Mouse (Mus musculus) T-cell, adult 2 months (primary cell): ENCODE data around the gene Shbg.
"Not testable (repeated sequence)": the region's sequence is repeated elsewhere in the genome, so short reads cannot be mapped to it uniquely, and the experiment has no call there.

ENCODE experiments used
- DNase-seq: peaks from one replicate; pipeline ENCODE4 v3.0.0; 2022; ENCODE audit warnings: low spot score

Gene Shbg

GRCm38 (mm10) chr11:69632284-69633089, 14.8 kb upstream of the Shbg start, which contains the start of gene Fxr2:
Fxr2 (plus strand) TSS chr11:69632990.
- DNase-seq: peak; percentile 99

- peak; percentile 28 for DNase-seq
Observed at GRCm38 (mm10) chr11:69629802-69630201, 12.1 kb upstream of the Shbg start.

- DNase-seq: peak; percentile 72
Observed at GRCm38 (mm10) chr11:69628286-69628685, 10.6 kb upstream of the Shbg start.

- DNase-seq: not testable (repeated sequence)
Observed at GRCm38 (mm10) chr11:69624339-69624738, 6.6 kb upstream of the Shbg start.

- no peak for DNase-seq
Observed at GRCm38 (mm10) chr11:69623006-69623405, 5.3 kb upstream of the Shbg start.

- DNase-seq: no peak
Observed at GRCm38 (mm10) chr11:69622406-69622805, 4.7 kb upstream of the Shbg start.

GRCm38 (mm10) chr11:69621571-69622268, 4.0 kb upstream of the Shbg start, which contains the start of gene Sat2:
Sat2 (plus strand) TSS chr11:69622024.
- no peak for DNase-seq

GRCm38 (mm10) chr11:69620394-69621081, 2.8 kb upstream of the Shbg start:
- no peak for DNase-seq

GRCm38 (mm10) chr11:69616781-69617180, 924 bp downstream of the Shbg start:
- DNase-seq: no peak

- DNase-seq: not testable (repeated sequence)
Observed at GRCm38 (mm10) chr11:69614257-69614588, 3.5 kb downstream of the Shbg start.

- peak; percentile 34 for DNase-seq
Observed at GRCm38 (mm10) chr11:69613553-69614256, 4.0 kb downstream of the Shbg start.

- DNase-seq: no peak
Observed at GRCm38 (mm10) chr11:69610899-69611298, 6.8 kb downstream of the Shbg start.

GRCm38 (mm10) chr11:69609416-69609815, 8.3 kb downstream of the Shbg start:
- DNase-seq: no peak

- no peak for DNase-seq
Observed at GRCm38 (mm10) chr11:69608525-69608924, 9.2 kb downstream of the Shbg start.

- DNase-seq: no peak
Observed at GRCm38 (mm10) chr11:69606832-69607231, 10.9 kb downstream of the Shbg start.

- DNase-seq: no peak
Observed at GRCm38 (mm10) chr11:69606491-69606795, 11.3 kb downstream of the Shbg start.

- peak; percentile 61 for DNase-seq
Observed at GRCm38 (mm10) chr11:69605726-69606490, 11.8 kb downstream of the Shbg start, which contains the start of gene Atp1b2. Atp1b2 (minus strand) TSS chr11:69605942.

- no peak for DNase-seq
Observed at GRCm38 (mm10) chr11:69604795-69605664, 12.7 kb downstream of the Shbg start.

GRCm38 (mm10) chr11:69604347-69604746, 13.4 kb downstream of the Shbg start:
- no peak for DNase-seq

GRCm38 (mm10) chr11:69603516-69603915, 14.2 kb downstream of the Shbg start:
- no peak for DNase-seq
